Mouse (Mus musculus) stomach, postnatal 0 days (tissue): Measurements from ENCODE around the gene Sycp2l.

Experiments used
- CTCF ChIP-seq: IDR thresholded peaks from 2 replicates; pipeline ENCODE4 v1.5.1; 2016; ENCODE audit warnings: antibody characterized with exemption, low read depth, mild to moderate bottlenecking, moderate library complexity
- EP300 ChIP-seq: optimal IDR thresholded peaks from 2 replicates; pipeline ENCODE3; 2016; ENCODE audit warnings: antibody characterized with exemption

DNA sequence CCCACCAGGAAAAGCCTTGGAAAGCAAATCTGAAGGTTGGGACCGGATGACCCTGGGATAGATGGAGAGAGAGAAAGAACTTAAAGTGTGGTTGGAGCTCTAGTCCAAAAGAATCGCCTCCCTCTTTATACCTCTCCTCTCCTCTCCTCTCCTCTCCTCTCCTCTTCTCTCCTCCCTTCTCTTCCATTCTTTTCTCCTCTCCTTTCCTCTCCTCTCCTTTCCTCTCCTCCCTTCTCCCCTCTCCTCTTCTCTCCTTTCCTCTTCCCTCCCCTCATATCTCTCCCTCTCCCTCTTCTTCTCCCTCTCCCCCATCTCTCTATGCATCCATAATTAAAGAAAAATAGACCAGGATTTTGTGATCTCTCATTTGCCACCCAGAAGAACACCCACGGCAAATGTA, 3.2 kb upstream of the Sycp2l start, which contains the start of gene Gcm2:
- TF ChIP-seq CTCF (no peak), EP300 (no peak)
